Mouse (Mus musculus) adrenal gland, postnatal 36 days (tissue): ENCODE measurements around the gene Dgcr6. TPM values are rescaled to one million over a fixed set of nuclear protein-coding genes. Genes with fewer than 3 reads are reported as not detected.
"Not testable (repeated sequence)": the region's sequence is repeated elsewhere in the genome, so short reads cannot be mapped to it uniquely, and the experiment has no call there.

ENCODE experiments used
- DNase-seq, 2 experiments: peaks; one replicate each; pipeline ENCODE4 v3.0.0; 2021; ENCODE audit warnings: mixed read lengths in 1 of 2
- long read RNA-seq, 2 experiments: library from polyadenylated mRNA; stranded (forward); transcript quantifications; one replicate each; pipeline ENCODE4 v2.0.0; 2021; ENCODE audit warnings: borderline sequencing depth in 2 of 2
- total RNA-seq, 2 experiments: library from RNA; stranded (reverse); gene quantifications; 2 replicates each; pipeline ENCODE4 v1.2.3; 2021

The Dgcr6 gene
- total RNA-seq: 10 to 100 TPM; 55.4 to 85.3 TPM
- long read RNA-seq, experiment 1, transcript Dgcr6-201 (5 exons, 1,050 nt): minor isoform, 20 of 198 reads
- long read RNA-seq, experiment 1, transcript Dgcr6-206 (5 exons, 1,086 nt): major isoform, 156 of 198 reads
- long read RNA-seq, experiment 1, partial matches to known transcripts: 8 of 198 reads
- long read RNA-seq, experiment 1, other reads (novel, unspliced or antisense): 12 of 198 reads
- long read RNA-seq, experiment 2, transcript Dgcr6-206 (5 exons, 1,086 nt): major isoform, 52 of 70 reads
- long read RNA-seq, experiment 2, transcript Dgcr6-201 (5 exons, 1,050 nt): minor isoform, 8 of 70 reads
- long read RNA-seq, experiment 2, partial matches to known transcripts: 4 of 70 reads
- long read RNA-seq, experiment 2, other reads (novel, unspliced or antisense): 5 of 70 reads

- peak; percentile 81 to 87 for DNase-seq
Observed at GRCm38 (mm10) chr16:18052731-18053202, at the start of gene Dgcr6. Gene Dgcr6 (plus strand): TSS chr16:18052860.

- no peak for DNase-seq
Observed at GRCm38 (mm10) chr16:18004589-18004988, 48.1 kb upstream of the Dgcr6 start.

GRCm38 (mm10) chr16:18007083-18007482 lies 45.6 kb upstream of the Dgcr6 start:
- DNase-seq: no peak

GRCm38 (mm10) chr16:18011101-18011500 lies 41.6 kb upstream of the Dgcr6 start:
- DNase-seq: no peak

- DNase-seq: not testable (repeated sequence)
Observed at GRCm38 (mm10) chr16:18016482-18016881, 36.2 kb upstream of the Dgcr6 start.

GRCm38 (mm10) chr16:18022780-18023557 lies 29.7 kb upstream of the Dgcr6 start:
- DNase-seq: no peak

GRCm38 (mm10) chr16:18027371-18027770 lies 25.3 kb upstream of the Dgcr6 start:
- no peak for DNase-seq

GRCm38 (mm10) chr16:18031752-18032151 lies 20.9 kb upstream of the Dgcr6 start:
- DNase-seq: peak in 1 of 2 experiments; percentile 25

- no peak for DNase-seq
Observed at GRCm38 (mm10) chr16:18033289-18033688, 19.4 kb upstream of the Dgcr6 start.

GRCm38 (mm10) chr16:18034286-18034685 lies 18.4 kb upstream of the Dgcr6 start:
- DNase-seq: no peak

- DNase-seq: peak; percentile 38 to 68
Observed at GRCm38 (mm10) chr16:18036425-18036955, 16.2 kb upstream of the Dgcr6 start.

- no peak for DNase-seq
Observed at GRCm38 (mm10) chr16:18037025-18037424, 15.6 kb upstream of the Dgcr6 start.

- DNase-seq: no peak
Observed at GRCm38 (mm10) chr16:18044991-18045390, 7.7 kb upstream of the Dgcr6 start.

GRCm38 (mm10) chr16:18047660-18048059 lies 5.0 kb upstream of the Dgcr6 start:
- peak in 1 of 2 experiments; percentile 27 for DNase-seq

- no peak for DNase-seq
Observed at GRCm38 (mm10) chr16:18048071-18048470, 4.6 kb upstream of the Dgcr6 start.

- DNase-seq: no peak
Observed at GRCm38 (mm10) chr16:18052322-18052721, 338 bp upstream of the Dgcr6 start.

- DNase-seq: no peak
Observed at GRCm38 (mm10) chr16:18056215-18056614, 3.6 kb downstream of the Dgcr6 start.

- peak in 1 of 2 experiments; percentile 62 for DNase-seq
Observed at GRCm38 (mm10) chr16:18058331-18058731, 5.7 kb downstream of the Dgcr6 start.

- DNase-seq: no peak
Observed at GRCm38 (mm10) chr16:18059243-18059642, 6.6 kb downstream of the Dgcr6 start.

- no peak for DNase-seq
Observed at GRCm38 (mm10) chr16:18061201-18061600, 8.5 kb downstream of the Dgcr6 start.

- DNase-seq: peak; percentile 96 to 98
Observed at GRCm38 (mm10) chr16:18066060-18067009, 13.7 kb downstream of the Dgcr6 start.
